Mouse (Mus musculus): ENCODE results near the gene Rps19. TPM values are rescaled to one million over a fixed set of nuclear protein-coding genes. Genes with fewer than 3 reads are reported as not detected.
"Not testable (repeated sequence)": the region's sequence is repeated elsewhere in the genome, so short reads cannot be mapped to it uniquely, and the experiment has no call there.

Gene Rps19
- 2,408 and 2,762 TPM in 2 replicates for polyA plus RNA-seq (2015; fragmentation: Nextera tagmentation; extraction: Ambion mirVana)

DNA sequence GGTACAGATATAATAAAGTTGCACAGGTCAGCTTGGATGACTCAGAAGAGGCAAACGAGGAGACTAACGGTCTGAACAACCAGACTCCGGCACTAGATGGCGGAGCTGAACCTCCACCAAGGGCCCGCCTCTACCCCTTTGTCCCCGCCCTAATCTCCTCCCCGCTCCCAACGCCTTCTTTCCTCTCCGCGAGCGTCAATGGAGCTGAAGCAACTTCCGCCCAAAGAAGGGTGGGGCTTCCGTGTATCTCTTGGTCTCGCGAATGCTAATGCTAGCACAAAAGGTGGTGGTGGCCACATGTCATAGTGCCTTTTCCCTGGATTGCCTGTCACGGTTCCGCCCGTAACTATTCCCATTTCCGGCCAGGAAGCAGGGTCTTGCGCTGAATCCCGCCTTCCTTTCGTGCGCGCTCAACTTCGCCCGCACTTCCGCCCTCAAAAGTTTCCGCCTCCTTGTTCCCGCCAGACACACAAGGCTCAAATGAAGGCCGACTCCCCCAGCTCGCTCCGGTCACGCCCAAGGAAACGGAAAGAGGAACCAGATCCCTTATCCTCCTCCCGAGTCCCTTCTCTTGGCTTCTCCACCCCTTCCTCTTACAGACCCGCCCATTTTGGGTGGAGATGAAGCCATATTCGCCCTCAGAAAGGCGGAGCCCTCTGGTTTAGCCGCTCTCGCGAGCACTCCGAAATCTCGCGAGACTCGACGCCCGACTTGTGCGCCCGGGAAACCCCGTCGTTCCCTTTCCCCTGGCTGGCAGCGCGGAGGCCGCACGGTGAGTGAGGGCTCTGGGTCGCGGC, at the start of gene Rps19:
Gene Rps19 (plus strand): TSS at position 476 of the 797 bp plus-strand sequence.
- WGBS: under 1% methylated on average over 57 of the region's 57 CpGs
- Histone ChIP-seq H3K4me3 (peak within 1 kb of the TSS; percentile 99), H3K36me3 (peaks cover 32% of the 10 kb centered on the region), H3K4me2 (peak within 1 kb of the TSS; percentile 79), H3K27ac (peak within 1 kb of the TSS; percentile 93), H3K4me1 (peaks cover 30% of the 10 kb centered on the region), H3K27me3 (no peaks in the 10 kb centered on the region), H3K9me3 (no peaks in the 10 kb centered on the region), H3K9ac (peak within 1 kb of the TSS; percentile 100)
- ATAC-seq (ENCODE audit: borderline replicate concordance, extremely low read depth, low FRiP score, low TSS enrichment): peak; percentile 95

DNA sequence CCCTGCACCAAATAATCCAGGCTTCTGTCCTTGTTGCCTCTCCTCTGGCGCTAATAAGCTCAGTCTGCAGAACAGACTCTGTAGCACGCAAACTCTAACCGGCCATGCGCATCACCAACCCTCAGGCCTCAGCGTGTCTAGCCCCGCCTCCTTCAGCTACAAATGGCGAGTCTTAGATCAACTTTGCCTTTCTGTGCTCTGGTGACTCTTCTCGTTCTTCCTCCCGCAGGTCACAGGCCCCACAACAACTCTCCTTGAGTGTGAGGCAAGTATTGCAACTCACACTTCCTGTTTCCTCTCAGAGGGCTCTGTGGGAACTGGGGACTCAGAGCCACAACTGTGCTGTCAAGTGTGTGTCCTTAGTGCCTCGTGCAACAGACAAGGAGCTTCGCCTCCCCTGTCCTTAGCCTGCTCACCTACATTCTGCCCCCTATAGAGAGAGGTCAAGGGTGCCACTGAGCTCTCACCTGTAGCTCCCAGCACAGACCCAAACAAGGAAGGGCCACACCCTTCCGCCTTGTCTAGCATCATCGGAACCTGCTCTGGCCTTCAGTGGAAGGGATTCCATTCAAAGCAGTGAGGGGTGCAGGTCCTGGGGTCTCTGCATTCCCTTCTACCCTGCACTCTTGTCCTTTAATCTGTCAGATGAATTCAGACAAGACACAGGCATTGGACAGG, 45.3 kb upstream of the Rps19 start:
- H3K4me2 ChIP-seq; H3K4me1 ChIP-seq; H3K27ac ChIP-seq; H3K9ac ChIP-seq; H3K27me3 ChIP-seq; H3K4me3 ChIP-seq; H3K9me3 ChIP-seq; ATAC-seq (ENCODE audit: borderline replicate concordance, extremely low read depth, low FRiP score, low TSS enrichment); H3K36me3 ChIP-seq: not testable (repeated sequence)
- WGBS: 49% methylated on average over 13 of the region's 13 CpGs

DNA sequence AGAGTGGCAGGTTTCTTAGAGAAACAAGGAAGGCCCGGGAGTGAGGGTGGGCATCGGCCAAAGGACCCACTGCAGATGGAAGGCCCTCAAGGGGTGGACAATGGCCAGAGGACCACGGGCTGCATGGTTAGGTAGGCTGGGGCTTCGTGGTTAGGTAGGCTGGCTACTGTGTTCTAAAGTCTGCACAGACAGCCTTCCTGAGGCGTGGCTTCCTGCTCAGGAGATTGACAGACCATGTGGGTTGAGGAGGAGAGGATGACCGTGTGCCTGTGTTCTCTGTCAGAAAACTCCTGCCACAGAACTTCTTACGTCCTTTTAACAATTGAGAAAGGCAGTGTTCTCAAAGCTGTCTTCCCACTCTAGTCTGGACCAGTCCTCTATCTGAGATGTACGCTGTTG, 44.8 kb upstream of the Rps19 start:
- H3K27me3 ChIP-seq: no peaks in the 10 kb centered on the region
- no peaks in the 10 kb centered on the region for H3K9me3 ChIP-seq
- H3K9ac ChIP-seq: no peak overlapping the region
- H3K4me2 ChIP-seq: no peak overlapping the region
- H3K36me3 ChIP-seq: no peaks in the 10 kb centered on the region
- WGBS: 74% methylated on average over 8 of the region's 8 CpGs
- no peak overlapping the region for H3K4me3 ChIP-seq
- no peak overlapping the region for H3K27ac ChIP-seq
- ATAC-seq (ENCODE audit: borderline replicate concordance, extremely low read depth, low FRiP score, low TSS enrichment): no peak
- H3K4me1 ChIP-seq: no peaks in the 10 kb centered on the region

DNA sequence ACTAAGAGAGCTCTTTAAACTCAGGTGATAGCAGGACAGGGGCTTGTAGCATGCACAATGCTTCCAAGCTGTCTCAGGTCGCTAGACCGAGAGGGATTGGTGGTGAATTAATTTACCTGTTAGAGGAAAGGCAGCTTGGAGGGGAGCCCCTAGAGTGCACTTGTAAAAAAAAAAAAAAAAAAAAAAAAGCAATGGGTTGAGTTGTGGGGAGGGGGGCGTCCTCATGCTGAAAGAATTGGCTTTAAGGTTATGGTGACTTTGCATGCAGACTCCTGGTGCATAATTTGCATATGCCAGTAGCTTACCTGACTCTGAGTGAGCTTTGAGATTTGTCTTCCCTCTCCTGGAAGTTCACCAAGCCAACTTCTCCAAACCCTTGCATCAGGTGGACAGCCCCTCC, 43.8 kb upstream of the Rps19 start:
- 57% methylated on average over 3 of the region's 3 CpGs for WGBS
- Histone ChIP-seq H3K4me3 (no peak overlapping the region), H3K27me3 (no peaks in the 10 kb centered on the region)

DNA sequence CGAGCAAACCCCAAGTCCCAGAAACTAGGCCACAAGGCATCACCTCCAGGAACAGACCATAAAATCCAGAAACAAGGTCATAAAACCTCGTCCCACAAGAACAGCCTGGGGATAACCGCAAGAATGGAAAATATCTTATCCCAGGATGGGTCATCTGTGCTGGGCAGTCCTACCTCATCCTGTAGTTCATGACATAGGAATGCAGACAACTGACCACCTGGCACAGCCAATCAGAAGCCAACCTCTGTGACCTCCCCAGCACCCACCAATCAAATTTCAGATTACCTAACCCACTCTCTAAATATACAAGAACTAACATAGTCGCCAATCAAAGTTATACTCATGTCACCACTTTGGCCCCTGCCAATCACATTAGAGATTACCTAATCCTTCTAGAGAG, 43.2 kb upstream of the Rps19 start:
- ATAC-seq (ENCODE audit: borderline replicate concordance, extremely low read depth, low FRiP score, low TSS enrichment): no peak
- Histone ChIP-seq H3K4me1 (no peaks in the 10 kb centered on the region), H3K9me3 (no peaks in the 10 kb centered on the region), H3K4me2 (no peak overlapping the region), H3K4me3 (no peak overlapping the region), H3K36me3 (no peaks in the 10 kb centered on the region), H3K27me3 (no peaks in the 10 kb centered on the region), H3K27ac (no peak overlapping the region), H3K9ac (no peak overlapping the region)
- 70% methylated on average over 4 of the region's 4 CpGs for WGBS

More for the DNA sequence above, 43.8 kb upstream of the Rps19 start:
- ATAC-seq (ENCODE audit: borderline replicate concordance, extremely low read depth, low FRiP score, low TSS enrichment): no peak
- H3K36me3 ChIP-seq: no peaks in the 10 kb centered on the region
- H3K9me3 ChIP-seq: no peaks in the 10 kb centered on the region
- H3K27ac ChIP-seq: no peak overlapping the region
- no peaks in the 10 kb centered on the region for H3K4me1 ChIP-seq
- H3K4me2 ChIP-seq: no peak overlapping the region
- no peak overlapping the region for H3K9ac ChIP-seq

DNA sequence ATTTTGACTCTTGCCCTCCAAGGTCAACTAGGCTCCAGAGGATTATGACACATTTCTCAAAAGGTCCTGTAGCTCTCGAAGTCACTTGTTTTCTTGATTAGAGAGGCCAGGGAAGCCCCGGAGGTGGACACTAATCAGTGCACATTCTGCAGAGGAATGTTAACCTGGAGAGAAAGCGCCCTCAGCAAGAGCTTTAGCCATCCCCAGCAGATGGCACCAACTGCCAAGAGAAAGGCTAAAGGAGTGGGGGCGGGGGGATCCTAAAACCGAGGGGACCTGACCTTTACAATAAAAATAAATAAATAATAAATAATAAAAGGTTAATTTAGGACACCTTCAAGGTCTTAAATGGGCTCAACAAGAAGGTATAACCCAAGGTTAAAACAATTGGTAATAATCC, 40.0 kb upstream of the Rps19 start:
- no peaks in the 10 kb centered on the region for H3K4me1 ChIP-seq
- no peak for ATAC-seq (ENCODE audit: borderline replicate concordance, extremely low read depth, low FRiP score, low TSS enrichment)
- no peak overlapping the region for H3K4me3 ChIP-seq
- WGBS: 30% methylated on average over 5 of the region's 5 CpGs
- H3K4me2 ChIP-seq: no peak overlapping the region
- H3K9me3 ChIP-seq: no peaks in the 10 kb centered on the region
- no peaks in the 10 kb centered on the region for H3K36me3 ChIP-seq
- H3K27me3 ChIP-seq: no peaks in the 10 kb centered on the region
- no peak overlapping the region for H3K27ac ChIP-seq
- H3K9ac ChIP-seq: no peak overlapping the region

DNA sequence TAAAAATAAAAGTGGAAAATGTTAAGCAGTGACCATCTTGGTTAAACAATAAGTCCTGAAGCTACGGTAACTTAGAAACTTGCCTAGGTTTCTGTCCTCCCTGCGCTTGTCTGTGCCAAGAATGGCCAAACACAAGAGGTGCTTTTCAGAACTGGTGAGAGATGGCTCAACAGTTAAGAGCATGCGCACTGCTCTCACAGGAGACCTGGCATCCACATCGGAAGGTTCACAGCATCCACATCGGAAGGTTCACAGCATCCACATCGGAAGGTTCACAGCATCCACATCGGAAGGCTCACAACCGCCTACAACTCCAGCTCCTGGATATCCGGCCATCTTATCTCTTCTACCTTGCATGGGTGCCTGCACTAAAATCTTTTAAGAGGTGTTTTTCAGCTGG, 39.0 kb upstream of the Rps19 start:
- WGBS: 83% methylated on average over 9 of the region's 9 CpGs
- ATAC-seq (ENCODE audit: borderline replicate concordance, extremely low read depth, low FRiP score, low TSS enrichment): no peak

DNA sequence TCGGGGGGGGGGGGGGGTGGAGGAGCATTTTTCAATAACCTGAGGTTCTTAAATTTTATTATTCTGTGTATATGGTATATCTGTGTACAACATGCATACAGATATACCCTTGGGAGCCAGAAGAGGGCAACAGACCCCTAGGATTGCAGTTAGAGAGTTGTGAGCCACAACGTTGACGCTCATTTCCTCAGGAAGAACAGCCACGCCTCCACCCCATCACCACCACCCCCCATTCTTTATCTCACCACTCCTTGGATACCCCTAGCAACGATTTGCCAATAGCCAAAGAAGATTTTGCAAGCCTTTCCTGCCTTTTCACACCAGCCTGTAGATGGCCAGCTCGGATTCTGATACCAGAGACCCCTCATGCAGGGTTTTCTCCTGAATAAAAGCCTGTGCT, 38.5 kb upstream of the Rps19 start:
- Histone ChIP-seq H3K4me2 (no peak overlapping the region), H3K9ac (no peak overlapping the region), H3K9me3 (no peaks in the 10 kb centered on the region), H3K36me3 (no peaks in the 10 kb centered on the region), H3K4me3 (no peak overlapping the region), H3K4me1 (no peaks in the 10 kb centered on the region), H3K27me3 (no peaks in the 10 kb centered on the region), H3K27ac (no peak overlapping the region)
- WGBS: 7% methylated on average over 6 of the region's 6 CpGs
- ATAC-seq (ENCODE audit: borderline replicate concordance, extremely low read depth, low FRiP score, low TSS enrichment): no peak

More for the DNA sequence above, 39.0 kb upstream of the Rps19 start:
- no peak overlapping the region for H3K4me3 ChIP-seq
- H3K4me1 ChIP-seq: no peaks in the 10 kb centered on the region
- H3K27me3 ChIP-seq: no peaks in the 10 kb centered on the region
- no peak overlapping the region for H3K9ac ChIP-seq
- H3K27ac ChIP-seq: no peak overlapping the region
- H3K9me3 ChIP-seq: no peaks in the 10 kb centered on the region
- H3K4me2 ChIP-seq: no peak overlapping the region
- H3K36me3 ChIP-seq: no peaks in the 10 kb centered on the region

DNA sequence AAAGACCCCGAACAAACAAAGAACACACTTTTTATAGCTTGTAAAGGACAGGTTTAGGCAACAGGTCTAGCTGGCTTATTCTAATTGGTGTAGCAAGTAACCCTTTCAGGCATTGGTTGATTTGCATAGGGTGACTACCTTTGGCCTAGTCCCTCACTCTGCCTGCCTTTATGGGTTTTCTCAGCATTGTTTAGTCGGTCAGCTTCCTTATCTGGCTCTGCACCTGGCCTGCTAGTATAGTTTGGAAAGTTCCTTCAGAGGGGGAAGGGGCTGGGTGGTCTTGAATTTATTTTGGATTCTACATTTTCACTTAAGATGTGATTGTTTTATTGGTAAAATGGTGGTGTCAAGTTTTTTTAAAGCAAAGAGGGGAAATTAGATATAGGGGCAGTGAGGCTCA, 37.6 kb upstream of the Rps19 start:
- not testable (repeated sequence) for H3K36me3 ChIP-seq; H3K4me3 ChIP-seq; H3K9ac ChIP-seq; H3K4me2 ChIP-seq; H3K27me3 ChIP-seq; H3K27ac ChIP-seq; H3K9me3 ChIP-seq; ATAC-seq (ENCODE audit: borderline replicate concordance, extremely low read depth, low FRiP score, low TSS enrichment); H3K4me1 ChIP-seq
- WGBS: 30% methylated on average over 2 of the region's 2 CpGs

DNA sequence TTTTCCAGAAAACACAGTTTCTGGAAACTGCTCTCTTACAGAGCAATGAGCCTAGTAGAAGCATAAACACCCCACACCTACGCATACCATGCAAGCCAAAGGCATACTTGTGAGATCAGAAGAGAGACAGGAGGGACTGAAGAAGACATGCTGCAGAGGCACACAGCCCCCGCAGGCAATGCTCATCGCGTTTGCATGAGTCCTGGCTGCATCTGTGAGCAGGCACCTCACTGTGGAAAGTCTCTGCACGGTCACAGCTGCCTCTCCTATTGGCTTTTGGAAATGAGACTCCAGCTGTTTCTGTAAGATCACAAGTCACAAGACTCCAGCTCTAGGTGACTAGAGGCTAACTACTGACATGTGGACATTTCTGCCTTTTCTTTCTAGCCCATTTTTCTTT, 34.0 kb upstream of the Rps19 start:
- no peak overlapping the region for H3K4me3 ChIP-seq
- no peaks in the 10 kb centered on the region for H3K27me3 ChIP-seq

DNA sequence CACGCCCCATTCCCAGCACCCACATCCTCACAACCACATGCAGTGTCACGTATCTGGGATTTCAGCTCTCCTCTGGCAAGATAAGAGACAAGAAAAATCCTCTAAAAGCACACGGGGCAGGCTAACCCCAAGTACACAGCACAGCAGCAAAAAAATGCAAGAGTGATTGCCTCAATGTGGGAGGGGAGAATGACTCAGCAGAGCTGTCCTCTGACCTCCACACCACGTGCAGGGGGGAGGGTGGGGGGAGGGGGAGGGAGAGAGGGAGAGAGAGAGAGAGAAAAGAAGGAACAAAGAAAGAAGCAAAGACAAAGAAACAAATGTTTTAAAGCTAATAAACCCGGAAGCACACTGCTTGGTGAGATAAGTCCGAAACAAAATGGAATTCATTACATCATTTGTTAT, 33.3 kb upstream of the Rps19 start:
- no peaks in the 10 kb centered on the region for H3K9me3 ChIP-seq
- no peak overlapping the region for H3K27ac ChIP-seq
- 20% methylated on average over 6 of the region's 6 CpGs for WGBS
- no peak overlapping the region for H3K4me3 ChIP-seq
- no peaks in the 10 kb centered on the region for H3K4me1 ChIP-seq
- no peaks in the 10 kb centered on the region for H3K36me3 ChIP-seq
- ATAC-seq (ENCODE audit: borderline replicate concordance, extremely low read depth, low FRiP score, low TSS enrichment): peak; percentile 46; the same call in 1 of the 2 replicates
- H3K9ac ChIP-seq: no peak overlapping the region
- H3K27me3 ChIP-seq: no peaks in the 10 kb centered on the region
- no peak overlapping the region for H3K4me2 ChIP-seq

More for the DNA sequence above, 34.0 kb upstream of the Rps19 start:
- Histone ChIP-seq H3K4me1 (no peaks in the 10 kb centered on the region), H3K4me2 (no peak overlapping the region), H3K9ac (no peak overlapping the region), H3K36me3 (no peaks in the 10 kb centered on the region), H3K27ac (no peak overlapping the region), H3K9me3 (no peaks in the 10 kb centered on the region)
- no peak for ATAC-seq (ENCODE audit: borderline replicate concordance, extremely low read depth, low FRiP score, low TSS enrichment)
- WGBS: 13% methylated on average over 5 of the region's 5 CpGs

DNA sequence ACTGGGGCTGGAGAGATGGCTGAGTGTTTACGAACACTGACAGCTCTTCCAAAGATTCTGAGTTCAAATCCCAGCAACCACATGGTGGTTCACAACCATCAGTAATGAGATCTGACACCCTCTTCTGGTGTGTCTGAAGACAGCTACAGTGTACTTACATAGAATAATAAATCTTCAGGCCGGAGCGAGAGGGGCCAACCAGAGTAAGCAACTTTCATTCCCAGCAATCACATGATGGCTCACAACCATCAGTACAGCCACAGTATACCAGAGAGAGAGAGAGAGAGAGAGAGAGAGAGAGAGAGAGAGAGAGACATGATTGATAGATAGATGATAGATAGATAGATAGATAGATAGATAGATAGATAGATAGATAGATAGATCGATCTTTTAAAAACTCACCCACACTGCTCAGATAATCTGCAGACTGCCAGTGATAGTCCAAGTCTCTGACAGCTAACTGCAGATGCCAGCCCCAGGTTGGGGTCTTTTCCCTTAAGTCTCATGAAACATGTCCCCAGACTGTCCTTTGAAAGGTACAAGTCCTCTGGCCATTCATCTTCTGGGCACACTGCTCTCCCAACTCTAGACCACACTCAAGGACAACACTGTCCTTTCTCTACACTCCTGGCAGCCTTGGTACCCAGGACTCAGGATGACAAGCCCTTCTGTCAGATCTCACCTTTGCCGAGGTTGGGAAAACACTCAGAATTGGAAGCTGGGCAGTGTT, 32.4 kb upstream of the Rps19 start:
- no peak overlapping the region for H3K9ac ChIP-seq
- no peaks in the 10 kb centered on the region for H3K27me3 ChIP-seq
- no peak overlapping the region for H3K27ac ChIP-seq
- H3K9me3 ChIP-seq: no peaks in the 10 kb centered on the region
- no peak overlapping the region for H3K4me3 ChIP-seq
- H3K4me1 ChIP-seq: no peaks in the 10 kb centered on the region
- no peaks in the 10 kb centered on the region for H3K36me3 ChIP-seq
- no peak for ATAC-seq (ENCODE audit: borderline replicate concordance, extremely low read depth, low FRiP score, low TSS enrichment)
- no peak overlapping the region for H3K4me2 ChIP-seq
- 64% methylated on average over 5 of the region's 5 CpGs for WGBS

Data from lung, embryonic 15.5 days (tissue).